8 mouse cellular contexts compared by ENCODE assay signal in the genomic region with DNA sequence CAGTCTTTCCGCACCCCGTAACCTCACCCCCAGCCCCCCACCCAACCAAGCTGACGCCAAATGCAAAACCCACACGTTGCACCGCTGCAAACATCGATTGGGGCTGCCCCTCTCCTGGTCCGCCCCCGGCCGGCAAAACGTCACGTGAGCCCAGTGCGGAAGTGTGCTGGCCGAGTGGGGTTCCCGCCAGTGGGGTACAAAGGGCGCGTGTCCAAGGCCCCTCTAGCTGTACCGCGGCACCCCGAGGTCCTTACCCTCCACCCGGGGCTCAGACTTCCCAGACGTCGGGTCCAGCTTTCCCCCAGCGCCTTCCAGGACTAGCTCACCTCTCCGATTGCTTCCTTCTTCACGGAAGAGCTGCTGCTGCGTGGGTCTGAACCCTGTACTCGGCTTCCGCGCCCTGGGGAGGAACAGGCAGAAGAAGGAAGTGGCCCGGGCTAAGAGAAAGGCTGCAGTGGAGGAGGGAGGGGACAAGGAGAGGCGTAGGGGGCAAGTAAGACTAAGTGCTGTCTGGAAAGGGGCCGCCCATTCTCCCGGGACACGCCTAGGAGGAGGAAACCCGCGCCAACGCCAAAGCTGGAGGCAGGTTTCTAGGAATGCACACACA. TPM values are rescaled to one million over a fixed set of nuclear protein-coding genes. Genes with fewer than 3 reads are reported as not detected.
DNase-seq lines count a peak whose midpoint lies in the region; ATAC-seq and TF ChIP-seq lines count a peak whose summit lies in the region.

Gene Abracl, minus strand, starts transcription at position 548 of the 607 bp plus-strand sequence.

- peaks cover 11% of the 10 kb centered on the region for H3K79me2 ChIP-seq in MEL (ENCODE audit: control insufficient read depth, insufficient read depth, low read length, poor library complexity)

- H3K4me2 ChIP-seq in forebrain, embryonic 16.5 days (ENCODE audit: low read length): peak within 1 kb of the TSS; percentile 59
- peak within 1 kb of the TSS; percentile 70 for H3K4me2 ChIP-seq in neural tube, embryonic 14.5 days (ENCODE audit: low read depth, low read length)

- H3K9ac ChIP-seq in MEL (ENCODE audit: control insufficient read depth, low read depth, low read length, poor library complexity, severe bottlenecking): peak within 1 kb of the TSS; percentile 97
- H3K9ac ChIP-seq in forebrain, embryonic 16.5 days (replicated peaks; ENCODE audit: low read depth, low read length): peak within 1 kb of the TSS; percentile 93
- peak within 1 kb of the TSS; percentile 74 for H3K9ac ChIP-seq in neural tube, embryonic 14.5 days (replicated peaks; ENCODE audit: low read depth, low read length)

- no peak for TF ChIP-seq CTCF in MEL (IDR thresholded peaks at IDR 0.05 in 2 of 3, conservative IDR thresholded peaks at IDR 0.05 in 1 of 3; ENCODE audit: control insufficient read depth in 1 of 3, insufficient read depth in 1 of 3, low read depth in 2 of 3, low read length in 3 of 3, poor library complexity in 1 of 3, severe bottlenecking in 1 of 3)

- intact Hi-C loops in heart, postnatal 25 days (cut with DNase I): loop anchor here (2.0 to 5.0 kb wide), 2 partner anchors 32 to 76 kb away; partner anchors contain the start of genes Heca and Reps1

- H3K9me3 ChIP-seq in MEL (replicated peaks; ENCODE audit: insufficient read depth, low read length): no peaks in the 10 kb centered on the region
- H3K9me3 ChIP-seq in forebrain, embryonic 16.5 days (ENCODE audit: control insufficient read depth, low read length): no peaks in the 10 kb centered on the region
- H3K9me3 ChIP-seq in neural tube, embryonic 14.5 days (ENCODE audit: control insufficient read depth, low read length): no peaks in the 10 kb centered on the region

- TF ChIP-seq EP300 in MEL (IDR thresholded peaks at IDR 0.05; ENCODE audit: low read depth in 1 of 2, low read length in 2 of 2): no peak

- peak; percentile 94 for DNase-seq in MEL (ENCODE audit: low read depth, low spot score)
- DNase-seq in cerebellum, adult 18-20 months: peak; percentile 54 to 61
- DNase-seq in heart, postnatal 25 days (ENCODE audit: low spot score): peak; percentile 56
- DNase-seq in layer of hippocampus, adult 11-12 months (ENCODE audit: low spot score): peak; percentile 60
- DNase-seq in lung, adult 18-20 months: peak; percentile 84 to 86
- peak; percentile 81 for DNase-seq in testis, postnatal 10 days (ENCODE audit: low spot score)

- no peak for TF ChIP-seq RAD21 in MEL (IDR thresholded peaks at IDR 0.05; ENCODE audit: low read depth, low read length)

- H3K4me3 ChIP-seq in MEL (ENCODE audit: control insufficient read depth in 1 of 2, insufficient read depth in 1 of 2, low read depth in 2 of 2, low read length in 2 of 2): peak within 1 kb of the TSS; percentile 84 to 88
- H3K4me3 ChIP-seq in forebrain, embryonic 16.5 days (replicated peaks; ENCODE audit: low read length): peak within 1 kb of the TSS; percentile 88
- H3K4me3 ChIP-seq in neural tube, embryonic 14.5 days (ENCODE audit: low read depth, low read length): peak within 1 kb of the TSS; percentile 69

- peak within 1 kb of the TSS; percentile 95 for H3K27ac ChIP-seq in MEL (ENCODE audit: control insufficient read depth, low read depth, low read length)
- peak within 1 kb of the TSS; percentile 94 for H3K27ac ChIP-seq in forebrain, embryonic 16.5 days (ENCODE audit: low read length)
- peak within 1 kb of the TSS; percentile 93 for H3K27ac ChIP-seq in neural tube, embryonic 14.5 days (ENCODE audit: low read depth, low read length)

- ATAC-seq in forebrain, embryonic 16.5 days: peak; percentile 82
- peak; percentile 95 for ATAC-seq in neural tube, embryonic 14.5 days (ENCODE audit: low read depth)

- TF ChIP-seq POLR2A in MEL (IDR thresholded peaks at IDR 0.05; ENCODE audit: control insufficient read depth in 1 of 2, insufficient read depth in 1 of 2, low read depth in 1 of 2, low read length in 2 of 2, poor library complexity in 1 of 2): peak; percentile 71 to 84; a peak in 3 of 4 replicates

- H3K27me3 ChIP-seq in MEL (ENCODE audit: control insufficient read depth in 1 of 2, insufficient read depth in 2 of 2, low read length in 2 of 2): no peaks in the 10 kb centered on the region
- no peaks in the 10 kb centered on the region for H3K27me3 ChIP-seq in forebrain, embryonic 16.5 days (replicated peaks; ENCODE audit: control insufficient read depth, insufficient read depth, low read length)
- no peaks in the 10 kb centered on the region for H3K27me3 ChIP-seq in neural tube, embryonic 14.5 days (ENCODE audit: control insufficient read depth, insufficient read depth, low read length)

- peaks cover 0 to 4% of the 10 kb centered on the region in 2 experiments; a peak in 1 of 4 replicates for H3K4me1 ChIP-seq in MEL (ENCODE audit: control insufficient read depth in 1 of 2, insufficient read depth in 2 of 2, low read length in 2 of 2)
- peaks cover 12% of the 10 kb centered on the region for H3K4me1 ChIP-seq in forebrain, embryonic 16.5 days (replicated peaks; ENCODE audit: control insufficient read depth, insufficient read depth, low read length)
- H3K4me1 ChIP-seq in neural tube, embryonic 14.5 days (ENCODE audit: control insufficient read depth, insufficient read depth, low read length): 0 out of 2 replicates have a peak, but pooled peaks cover 3% of the 10 kb centered on the region

- 0% methylated on average over 37 of the region's 37 CpGs for WGBS in forebrain, embryonic 16.5 days
- under 1% methylated on average over 37 of the region's 37 CpGs for WGBS in neural tube, embryonic 14.5 days

- H3K36me3 ChIP-seq in MEL (ENCODE audit: control insufficient read depth in 1 of 2, insufficient read depth in 2 of 2, low read length in 2 of 2): peaks cover 0 to 5% of the 10 kb centered on the region in 2 experiments; a peak in 2 of 4 replicates
- peaks cover 6% of the 10 kb centered on the region for H3K36me3 ChIP-seq in forebrain, embryonic 16.5 days (ENCODE audit: control insufficient read depth, insufficient read depth)
- no peaks in the 10 kb centered on the region for H3K36me3 ChIP-seq in neural tube, embryonic 14.5 days (ENCODE audit: control insufficient read depth, insufficient read depth, low read length)

TF ChIP-seq in MEL, 35 proteins besides CTCF, POLR2A, EP300 and RAD21 (continues in another document):
- TF ChIP-seq POLR2AphosphoS5 (IDR thresholded peaks at IDR 0.05; ENCODE audit: borderline replicate concordance, low read depth, low read length): no peak
- peak; percentile 93 for TF ChIP-seq USF1 (IDR thresholded peaks at IDR 0.05; ENCODE audit: low read depth, low read length)
- TF ChIP-seq ETS1 (IDR thresholded peaks at IDR 0.05; ENCODE audit: low read depth, low read length): no peak
- no peak for TF ChIP-seq TAL1 (IDR thresholded peaks at IDR 0.05; ENCODE audit: low read length)
- peak; percentile 59 for TF ChIP-seq TBP (IDR thresholded peaks at IDR 0.05; ENCODE audit: low read depth, low read length)
- TF ChIP-seq HCFC1 (IDR thresholded peaks at IDR 0.05; ENCODE audit: low read depth, low read length): no peak; the same call in 1 of the 2 replicates
- no peak for TF ChIP-seq ZNF384 (IDR thresholded peaks at IDR 0.05; ENCODE audit: low read depth, low read length)
- no peak for TF ChIP-seq MAZ (IDR thresholded peaks at IDR 0.05; ENCODE audit: low read depth, low read length)
- no peak for TF ChIP-seq POLR2AphosphoS2 (IDR thresholded peaks at IDR 0.05; ENCODE audit: low read length)
- TF ChIP-seq USF2 (IDR thresholded peaks at IDR 0.05; ENCODE audit: borderline replicate concordance in 1 of 2, insufficient read depth in 1 of 2, low read depth in 1 of 2, low read length in 2 of 2): peak in 1 of 2 experiments; percentile 57; a peak in 2 of 4 replicates
- no peak for TF ChIP-seq ZMIZ1 (IDR thresholded peaks at IDR 0.05; ENCODE audit: low read depth, low read length)
- no peak for TF ChIP-seq SMC3 (IDR thresholded peaks at IDR 0.05; ENCODE audit: low read depth, low read length)
- TF ChIP-seq RCOR1 (IDR thresholded peaks at IDR 0.05; ENCODE audit: low read depth, low read length): no peak
- TF ChIP-seq GATA1 (IDR thresholded peaks at IDR 0.05; ENCODE audit: low read depth, low read length): no peak
- no peak for TF ChIP-seq MEF2A (IDR thresholded peaks at IDR 0.05; ENCODE audit: extremely low read depth, insufficient replicate concordance, low read depth, low read length, poor library complexity, severe bottlenecking)
- no peak for TF ChIP-seq CHD2 (IDR thresholded peaks at IDR 0.05; ENCODE audit: low read length)
- no peak for TF ChIP-seq NRF1 (IDR thresholded peaks at IDR 0.05; ENCODE audit: insufficient read depth, low read depth, low read length, poor library complexity, severe bottlenecking)
- TF ChIP-seq UBTF (IDR thresholded peaks at IDR 0.05; ENCODE audit: borderline replicate concordance, insufficient read depth, low read depth, low read length): no peak
- no peak for TF ChIP-seq ZC3H11A (IDR thresholded peaks at IDR 0.05; ENCODE audit: low read depth, low read length)
- TF ChIP-seq CHD1 (IDR thresholded peaks at IDR 0.05; ENCODE audit: low read depth, low read length): no peak
- 0 out of 2 replicates have a peak, but pooled peaks have one; percentile 16 for TF ChIP-seq MYC (IDR thresholded peaks at IDR 0.05; ENCODE audit: low read depth, low read length)
- peak; percentile 64; the same call in 1 of the 2 replicates for TF ChIP-seq SIN3A (IDR thresholded peaks at IDR 0.05; ENCODE audit: low read length)
- no peak; the same call in 1 of the 2 replicates for TF ChIP-seq MAX (IDR thresholded peaks at IDR 0.05; ENCODE audit: low read length)
- peak; percentile 65 for TF ChIP-seq NELFE (IDR thresholded peaks at IDR 0.05; ENCODE audit: low read depth, low read length)
- no peak for TF ChIP-seq JUND (IDR thresholded peaks at IDR 0.05; ENCODE audit: low read depth, low read length)
- TF ChIP-seq TCF12 (IDR thresholded peaks at IDR 0.05; ENCODE audit: low read depth, low read length): no peak
- no peak for TF ChIP-seq MAFK (IDR thresholded peaks at IDR 0.05; ENCODE audit: borderline replicate concordance, low read depth, low read length)
- no peak for TF ChIP-seq MYB (IDR thresholded peaks at IDR 0.05; ENCODE audit: low read depth, low read length)
- TF ChIP-seq E2F4 (IDR thresholded peaks at IDR 0.05; ENCODE audit: borderline replicate concordance, low read depth, low read length): peak; percentile 41; the same call in 1 of the 2 replicates
- TF ChIP-seq KAT2A (conservative IDR thresholded peaks at IDR 0.05; ENCODE audit: low read depth, low read length): no peak

RNA-seq across cellular contexts. Expression of gene Abracl, which starts in this region (rescaled TPM):
- total RNA-seq in MEL (2012; rRNA removed): 97.6 and 100 TPM in 2 replicates
- polyA plus RNA-seq in MEL (2012; ENCODE audit: insufficient read depth in 1 of 2, insufficient read length in 2 of 2, low read depth in 1 of 2, low replicate concordance in 2 of 2, missing spikeins in 1 of 2): 100 to 1,000 TPM in 1 of 2 experiments, not detected in 1; 110 TPM
- polyA plus RNA-seq in forebrain, embryonic 16.5 days (2015; fragmentation: Nextera tagmentation; extraction: Ambion mirVana): 193 and 229 TPM in 2 replicates
- total RNA-seq in heart, postnatal 25 days (2021): 10 to 100 TPM; 28.1 to 37.9 TPM
- polyA plus RNA-seq in neural tube, embryonic 14.5 days (2014; fragmentation: Nextera tagmentation; extraction: Ambion mirVana): 62.4 and 74.9 TPM in 2 replicates

Comparison
In these comparisons a context has a peak if more than half of its experiments do, and no peak if none do; other contexts are left out.
1. Peak in every context shown above with its lines: DNase-seq, ATAC-seq, H3K4me3 ChIP-seq and H3K27ac ChIP-seq.